In genomic region chr15:56479015-56479414, GRCm38 (mm10) we compare ENCODE assay signal across 25 mouse cellular contexts.
A peak's percentile ranks its signal among the peaks of the same experiment; 100 is the strongest.
DNase-seq lines count a peak whose midpoint lies in the region; ATAC-seq and TF ChIP-seq lines count a peak whose summit lies in the region.
"Had no signal": no experiment of that assay in that cellular context is flagged by ENCODE, and none has a peak within 500 bp of the region (broad histone marks: within the 10 kb centered on the region; RNA-seq: fewer than 3 reads in every experiment).

No protein-coding gene starts in this region.

- H3K4me1 ChIP-seq in embryonic facial prominence, embryonic 11.5 days (ENCODE audit: control insufficient read depth, insufficient read depth, low read length), result no peaks in the 10 kb centered on the region
- H3K4me1 ChIP-seq in embryonic facial prominence, embryonic 10.5 days, result no peaks in the 10 kb centered on the region
- H3K4me1 ChIP-seq in lung, embryonic 14.5 days (ENCODE audit: insufficient read depth), result no peaks in the 10 kb centered on the region
- peaks cover 8% of the 10 kb centered on the region; the same call in 1 of the 2 replicates for H3K4me1 ChIP-seq in limb, embryonic 12.5 days (replicated peaks)
- H3K4me1 ChIP-seq: forebrain, embryonic 12.5 days; hindbrain, embryonic 10.5 days; hindbrain, embryonic 15.5 days; neural tube, embryonic 15.5 days had no signal

- H3K36me3 ChIP-seq in embryonic facial prominence, embryonic 11.5 days (replicated peaks; ENCODE audit: control insufficient read depth, insufficient read depth, low read depth, low read length), result no peaks in the 10 kb centered on the region
- H3K36me3 ChIP-seq in embryonic facial prominence, embryonic 10.5 days (replicated peaks), result no peaks in the 10 kb centered on the region
- H3K36me3 ChIP-seq in lung, embryonic 14.5 days (ENCODE audit: insufficient read depth), result no peaks in the 10 kb centered on the region
- H3K36me3 ChIP-seq in limb, embryonic 12.5 days, result no peaks in the 10 kb centered on the region
- H3K36me3 ChIP-seq: forebrain, embryonic 12.5 days; hindbrain, embryonic 10.5 days; hindbrain, embryonic 15.5 days; neural tube, embryonic 15.5 days had no signal

- no peak for TF ChIP-seq CTCF in lung, embryonic 14.5 days (IDR thresholded peaks at IDR 0.05; ENCODE audit: low read depth)

- H3K4me3 ChIP-seq in embryonic facial prominence, embryonic 11.5 days (ENCODE audit: low read depth, low read length), result no peak overlapping the region
- no peak overlapping the region for H3K4me3 ChIP-seq in embryonic facial prominence, embryonic 10.5 days
- H3K4me3 ChIP-seq in lung, embryonic 14.5 days (ENCODE audit: low read depth, low read length), result no peak overlapping the region
- no peak overlapping the region for H3K4me3 ChIP-seq in limb, embryonic 12.5 days (replicated peaks)
- H3K4me3 ChIP-seq: forebrain, embryonic 12.5 days; hindbrain, embryonic 10.5 days; hindbrain, embryonic 15.5 days; layer of hippocampus, adult 2 months; left cerebral cortex, adult 2 months; neural tube, embryonic 15.5 days had no signal

- no peak for ATAC-seq in embryonic facial prominence, embryonic 11.5 days (replicated peaks; ENCODE audit: insufficient number of reproducible peaks, low FRiP score, low TSS enrichment, low read depth)
- peak; percentile 41; the same call in 1 of the 2 replicates for ATAC-seq in lung, embryonic 14.5 days (ENCODE audit: insufficient read depth)
- no peak for ATAC-seq in limb, embryonic 12.5 days (ENCODE audit: insufficient number of reproducible peaks, insufficient read depth, low FRiP score, low TSS enrichment, low read depth)
- ATAC-seq: forebrain, postnatal 0 days; inflammation-experienced regulatory T-cells, adult 6 months had no signal

- H3K27me3 ChIP-seq in embryonic facial prominence, embryonic 11.5 days (ENCODE audit: control insufficient read depth, insufficient read depth, low read length), result no peaks in the 10 kb centered on the region
- no peaks in the 10 kb centered on the region for H3K27me3 ChIP-seq in embryonic facial prominence, embryonic 10.5 days (replicated peaks; ENCODE audit: low read depth, poor library complexity, severe bottlenecking)
- H3K27me3 ChIP-seq in lung, embryonic 14.5 days (ENCODE audit: insufficient read depth, low read length), result no peaks in the 10 kb centered on the region
- H3K27me3 ChIP-seq in limb, embryonic 12.5 days, result no peaks in the 10 kb centered on the region
- H3K27me3 ChIP-seq: forebrain, embryonic 12.5 days; hindbrain, embryonic 15.5 days; neural tube, embryonic 15.5 days had no signal

- no peak overlapping the region for H3K4me2 ChIP-seq in embryonic facial prominence, embryonic 11.5 days (ENCODE audit: low read depth, low read length)
- H3K4me2 ChIP-seq in lung, embryonic 14.5 days, result no peak overlapping the region
- no peak overlapping the region for H3K4me2 ChIP-seq in limb, embryonic 12.5 days
- H3K4me2 ChIP-seq: forebrain, embryonic 12.5 days; hindbrain, embryonic 15.5 days; neural tube, embryonic 15.5 days had no signal

- no peak overlapping the region for H3K9ac ChIP-seq in embryonic facial prominence, embryonic 11.5 days (replicated peaks; ENCODE audit: low read length)
- H3K9ac ChIP-seq in lung, embryonic 14.5 days, result no peak overlapping the region
- no peak overlapping the region for H3K9ac ChIP-seq in limb, embryonic 12.5 days (replicated peaks)
- H3K9ac ChIP-seq: forebrain, embryonic 12.5 days; forebrain, postnatal 0 days; hindbrain, embryonic 15.5 days; neural tube, embryonic 15.5 days had no signal

- WGBS in embryonic facial prominence, embryonic 11.5 days, result 75% methylated on average over 3 of the region's 3 CpGs
- WGBS in embryonic facial prominence, embryonic 10.5 days, result 82% methylated on average over 3 of the region's 3 CpGs
- WGBS in lung, embryonic 14.5 days, result 55% methylated on average over 3 of the region's 3 CpGs
- 63% methylated on average over 3 of the region's 3 CpGs for WGBS in limb, embryonic 12.5 days

- H3K9me3 ChIP-seq in embryonic facial prominence, embryonic 11.5 days (replicated peaks; ENCODE audit: control insufficient read depth, low read length), result no peaks in the 10 kb centered on the region
- H3K9me3 ChIP-seq in embryonic facial prominence, embryonic 10.5 days, result no peaks in the 10 kb centered on the region
- no peaks in the 10 kb centered on the region for H3K9me3 ChIP-seq in lung, embryonic 14.5 days (ENCODE audit: low read depth, low read length)
- no peaks in the 10 kb centered on the region for H3K9me3 ChIP-seq in limb, embryonic 12.5 days
- H3K9me3 ChIP-seq: forebrain, embryonic 12.5 days; hindbrain, embryonic 10.5 days; hindbrain, embryonic 15.5 days; neural tube, embryonic 15.5 days had no signal

- no peak overlapping the region for H3K27ac ChIP-seq in embryonic facial prominence, embryonic 11.5 days (replicated peaks; ENCODE audit: low read depth, low read length)
- H3K27ac ChIP-seq in embryonic facial prominence, embryonic 10.5 days (replicated peaks), result no peak overlapping the region; the same call in 1 of the 2 replicates
- no peak overlapping the region; the same call in 1 of the 2 replicates for H3K27ac ChIP-seq in lung, embryonic 14.5 days (ENCODE audit: low read depth)
- H3K27ac ChIP-seq in limb, embryonic 12.5 days, result peak overlapping the region; percentile 69
- H3K27ac ChIP-seq: forebrain, embryonic 12.5 days; hindbrain, embryonic 10.5 days; hindbrain, embryonic 15.5 days; layer of hippocampus, adult 2 months; left cerebral cortex, adult 2 months; neural tube, embryonic 15.5 days had no signal

- DNase-seq in embryonic facial prominence, embryonic 11.5 days (ENCODE audit: low spot score), result peak; percentile 40
- DNase-seq in embryonic facial prominence, embryonic 10.5 days (ENCODE audit: low spot score), result no peak
- peak; percentile 51 for DNase-seq in lung, embryonic 14.5 days
- DNase-seq in lung, postnatal 36 days, result no peak
- no peak for DNase-seq in frontal cortex, postnatal 14 days (ENCODE audit: low spot score in 2 of 2)
- DNase-seq in spleen, postnatal 10 days (ENCODE audit: low spot score in 2 of 2), result no peak
- DNase-seq: adrenal gland, postnatal 14 days; cerebellum, adult 11 months; cerebellum, adult 9-10 months; cerebellum, postnatal 36 days; forebrain, postnatal 0 days; heart, postnatal 14 days; kidney, adult 11 months; kidney, postnatal 36 days; lung, postnatal 4 days; midbrain, embryonic 14.5 days; thymus, postnatal 4 days had no signal

Comparison
In these comparisons a context has a peak if more than half of its experiments do, and no peak if none do; other contexts are left out.
1. DNase-seq: peak in embryonic facial prominence, embryonic 11.5 days (single experiment) and lung, embryonic 14.5 days (single experiment); none in embryonic facial prominence, embryonic 10.5 days (single experiment), lung, postnatal 36 days (single experiment), frontal cortex, postnatal 14 days (0 of 2) and spleen, postnatal 10 days (0 of 2).